Mouse (Mus musculus) myocyte (in vitro differentiated cells): ENCODE results near the gene Cactin. TPM values are rescaled to one million over a fixed set of nuclear protein-coding genes. Genes with fewer than 3 reads are reported as not detected.
A peak's percentile ranks its signal among the peaks of the same experiment; 100 is the strongest.

ENCODE experiments used
- H3K27me3 ChIP-seq: one replicate; pipeline ENCODE4 v1.6.1; 2011; ENCODE audit not compliant: control insufficient read depth, insufficient read depth, insufficient read length
- H3K36me3 ChIP-seq: one replicate; pipeline ENCODE4 v1.6.1; 2011; ENCODE audit not compliant: control insufficient read depth, insufficient read depth
- H3K4me2 ChIP-seq: one replicate; pipeline ENCODE4 v1.6.1; 2011; ENCODE audit warnings: low read depth, control low read depth
- H3K4me3 ChIP-seq: one replicate; pipeline ENCODE4 v1.5.1; 2011; ENCODE audit warnings: mild to moderate bottlenecking, control low read depth, moderate library complexity
- H3K79me2 ChIP-seq: one replicate; pipeline ENCODE4 v1.6.1; 2011; ENCODE audit not compliant: control insufficient read depth, insufficient read depth
- H3ac ChIP-seq: one replicate; pipeline ENCODE4 v1.6.1; 2011; ENCODE audit not compliant: control insufficient read depth, insufficient read length
- CEBPB ChIP-seq: IDR thresholded peaks from 2 replicates; pipeline ENCODE4 v1.6.1; 2011; ENCODE audit warnings: mild to moderate bottlenecking, moderate library complexity; ENCODE audit not compliant: poor library complexity, insufficient read depth, severe bottlenecking
- E2F4 ChIP-seq: IDR thresholded peaks from one replicate; pipeline ENCODE4 v1.6.1; 2011; ENCODE audit warnings: mild to moderate bottlenecking, control low read depth, moderate library complexity; ENCODE audit not compliant: insufficient read depth
- MAX ChIP-seq: IDR thresholded peaks from one replicate; pipeline ENCODE4 v1.6.1; 2011; ENCODE audit warnings: low read depth, mild to moderate bottlenecking, control low read depth
- MYOD1 ChIP-seq, 3 experiments: IDR thresholded peaks; one replicate each; pipeline ENCODE4 v1.6.1; 2011; ENCODE audit warnings: control low read depth in 2 of 3, low read depth in 2 of 3, mild to moderate bottlenecking in 2 of 3, moderate library complexity in 1 of 3; ENCODE audit not compliant: insufficient read length in 2 of 3, control insufficient read depth in 1 of 3
- MYOG ChIP-seq, 3 experiments: IDR thresholded peaks; one replicate each; pipeline ENCODE4 v1.6.1; 2011; ENCODE audit warnings: control low read depth in 2 of 3, low read depth in 2 of 3, mild to moderate bottlenecking in 2 of 3; ENCODE audit not compliant: insufficient read length in 2 of 3, control insufficient read depth in 1 of 3, insufficient read depth in 1 of 3
- POLR2A ChIP-seq: IDR thresholded peaks from one replicate; pipeline ENCODE4 v1.6.1; 2011; ENCODE audit warnings: low read depth, mild to moderate bottlenecking, control low read depth, moderate library complexity; ENCODE audit not compliant: insufficient read length
- POLR2AphosphoS2 ChIP-seq: IDR thresholded peaks from one replicate; pipeline ENCODE4 v1.6.1; 2011; ENCODE audit warnings: low read depth, control low read depth; ENCODE audit not compliant: insufficient read length
- REST ChIP-seq: IDR thresholded peaks from one replicate; pipeline ENCODE4 v1.6.1; 2011; ENCODE audit warnings: mild to moderate bottlenecking, control low read depth, moderate library complexity; ENCODE audit not compliant: insufficient read depth, insufficient read length
- SRF ChIP-seq: IDR thresholded peaks from one replicate; pipeline ENCODE4 v1.6.1; 2011; ENCODE audit warnings: low read depth; ENCODE audit not compliant: control insufficient read depth, insufficient read length
- TCF12 ChIP-seq: IDR thresholded peaks from one replicate; pipeline ENCODE4 v1.6.1; 2011; ENCODE audit warnings: mild to moderate bottlenecking, control low read depth; ENCODE audit not compliant: poor library complexity, insufficient read depth, severe bottlenecking
- TCF3 ChIP-seq: IDR thresholded peaks from one replicate; pipeline ENCODE4 v1.6.1; 2011; ENCODE audit warnings: low read depth, control low read depth; ENCODE audit not compliant: insufficient read length
- USF1 ChIP-seq: IDR thresholded peaks from one replicate; pipeline ENCODE4 v1.6.1; 2011; ENCODE audit warnings: low read depth, mild to moderate bottlenecking, control low read depth, moderate library complexity
- polyA plus RNA-seq: library from polyadenylated mRNA; unstranded; fragments of >200 nt; fragmentation: generic; extraction: Trizol; gene quantifications from one replicate; pipeline ENCODE4 v1.2.1, GENCODE M21; 2012; ENCODE audit warnings: missing spikeins

The Cactin gene
- polyA plus RNA-seq, 1 experiment: 31.3 TPM

GRCm38 (mm10) chr10:81317273-81317672 lies 3.6 kb upstream of the Cactin start:
- H3K4me2 ChIP-seq: no peak overlapping the region
- H3K4me3 ChIP-seq: no peak overlapping the region
- H3K79me2 ChIP-seq: peaks cover 10% of the 10 kb centered on the region
- no peak for TF ChIP-seq TCF3
- TF ChIP-seq REST: no peak
- TF ChIP-seq POLR2AphosphoS2: no peak
- no peak for TF ChIP-seq E2F4
- no peak for TF ChIP-seq USF1
- no peak for TF ChIP-seq SRF
- no peak for TF ChIP-seq POLR2A
- no peak for TF ChIP-seq CEBPB
- no peak for TF ChIP-seq TCF12
- no peak for TF ChIP-seq MYOD1 (IDR thresholded peaks at IDR 0.05; ENCODE audit: control insufficient read depth in 1 of 3, insufficient read length in 2 of 3, low read depth in 2 of 3)
- TF ChIP-seq MAX: no peak
- TF ChIP-seq MYOG (IDR thresholded peaks at IDR 0.05; ENCODE audit: control insufficient read depth in 1 of 3, insufficient read depth in 1 of 3, insufficient read length in 2 of 3, low read depth in 2 of 3): no peak
- no peak overlapping the region for H3ac ChIP-seq
- no peaks in the 10 kb centered on the region for H3K27me3 ChIP-seq
- H3K36me3 ChIP-seq: no peaks in the 10 kb centered on the region

DNA sequence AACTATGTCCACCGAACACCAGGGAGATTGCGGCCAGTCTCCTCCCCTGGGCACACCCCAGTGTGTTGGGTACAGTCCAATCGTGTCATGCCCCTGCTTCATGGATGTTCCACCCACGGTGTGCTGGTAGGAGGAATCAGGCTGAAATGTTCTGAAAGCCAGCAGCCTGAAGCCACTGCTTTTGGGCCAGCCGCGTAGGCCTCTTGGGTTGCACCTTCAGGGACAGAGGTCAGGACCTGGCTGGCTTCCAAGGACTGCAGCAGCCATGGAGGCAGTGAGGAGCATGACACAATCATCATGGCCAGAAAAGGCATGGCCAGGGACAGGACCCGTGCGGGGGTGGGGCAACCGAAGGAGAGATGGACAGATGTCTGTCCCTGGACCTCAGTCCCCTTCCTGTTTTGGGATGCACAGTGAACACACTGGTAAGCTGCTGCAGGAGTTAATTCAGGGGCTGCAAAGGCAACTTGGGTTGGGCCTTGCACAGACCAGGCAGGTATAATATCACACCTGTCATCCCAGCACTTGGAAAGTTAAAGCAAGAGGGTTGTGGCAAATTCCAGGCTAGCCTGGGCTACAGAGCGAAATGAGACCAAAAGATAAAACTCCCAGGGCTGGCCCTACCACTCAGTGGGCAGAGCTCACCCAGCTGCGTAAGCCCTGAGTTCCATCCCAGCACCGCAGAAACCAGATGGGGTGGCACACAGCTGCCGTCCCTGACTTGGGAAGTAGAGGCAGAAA lies 2.1 kb upstream of the Cactin start:
- TF ChIP-seq USF1 (no peak), E2F4 (no peak), MAX (no peak), REST (no peak), MYOD1 (IDR thresholded peaks at IDR 0.05; ENCODE audit: control insufficient read depth in 1 of 3, insufficient read length in 2 of 3, low read depth in 2 of 3) (no peak), MYOG (IDR thresholded peaks at IDR 0.05; ENCODE audit: control insufficient read depth in 1 of 3, insufficient read depth in 1 of 3, insufficient read length in 2 of 3, low read depth in 2 of 3) (no peak), SRF (no peak), TCF3 (no peak), POLR2AphosphoS2 (no peak), POLR2A (no peak), TCF12 (no peak), CEBPB (no peak)
- H3K4me3 ChIP-seq: peak overlapping the region; percentile 69
- no peaks in the 10 kb centered on the region for H3K36me3 ChIP-seq
- H3ac ChIP-seq: no peak overlapping the region
- peaks cover 19% of the 10 kb centered on the region for H3K79me2 ChIP-seq
- no peaks in the 10 kb centered on the region for H3K27me3 ChIP-seq
- peak overlapping the region; percentile 100 for H3K4me2 ChIP-seq

DNA sequence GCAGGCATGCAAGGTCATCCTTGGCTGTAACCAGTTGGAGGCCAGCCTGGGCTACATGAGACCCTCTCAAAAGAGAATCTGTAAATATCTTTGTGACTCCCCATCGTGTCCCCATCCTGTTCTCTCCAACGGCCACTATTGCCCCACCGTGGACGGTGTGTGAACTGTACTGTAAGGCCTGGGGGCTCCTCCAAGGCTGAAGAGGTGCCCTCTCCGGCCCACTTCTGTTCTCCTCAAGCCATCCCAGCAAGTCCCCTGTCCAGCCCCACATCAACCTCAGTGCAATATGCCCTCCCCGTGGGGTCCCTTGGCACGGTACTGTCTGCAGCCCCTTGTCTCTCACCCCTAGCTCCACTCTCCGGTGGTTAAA lies 1.6 kb upstream of the Cactin start:
- no peak for TF ChIP-seq TCF12
- no peak for TF ChIP-seq USF1
- no peak for TF ChIP-seq POLR2A
- no peak for TF ChIP-seq CEBPB
- H3K36me3 ChIP-seq: no peaks in the 10 kb centered on the region
- no peaks in the 10 kb centered on the region for H3K27me3 ChIP-seq
- H3K4me3 ChIP-seq: peak overlapping the region; percentile 69
- no peak overlapping the region for H3ac ChIP-seq
- H3K79me2 ChIP-seq: peaks cover 19% of the 10 kb centered on the region
- peak overlapping the region; percentile 100 for H3K4me2 ChIP-seq

GRCm38 (mm10) chr10:81319741-81320549 lies 958 bp upstream of the Cactin start:
- Histone ChIP-seq H3K4me3 (peak overlapping the region; percentile 69), H3K36me3 (no peaks in the 10 kb centered on the region), H3K4me2 (peak overlapping the region; percentile 100), H3ac (peak overlapping the region; percentile 4), H3K79me2 (peaks cover 19% of the 10 kb centered on the region), H3K27me3 (no peaks in the 10 kb centered on the region)
- TF ChIP-seq CEBPB (no peak), MYOG (IDR thresholded peaks at IDR 0.05; ENCODE audit: control insufficient read depth in 1 of 3, insufficient read depth in 1 of 3, insufficient read length in 2 of 3, low read depth in 2 of 3) (no peak), POLR2A (peak; percentile 44), USF1 (no peak), SRF (no peak), POLR2AphosphoS2 (peak; percentile 37), E2F4 (no peak)
